In genomic region chr15:100615825-100616220, GRCm38 (mm10) we compare ENCODE assay signal across 8 mouse cellular contexts. TPM values are rescaled to one million over a fixed set of nuclear protein-coding genes. Genes with fewer than 3 reads are reported as not detected.
A peak's percentile ranks its signal among the peaks of the same experiment; 100 is the strongest.
DNase-seq lines count a peak whose midpoint lies in the region; ATAC-seq and TF ChIP-seq lines count a peak whose summit lies in the region.

No protein-coding gene starts in this region.

- peak overlapping the region; percentile 84 for H3K9ac ChIP-seq in embryonic facial prominence, embryonic 12.5 days
- H3K9ac ChIP-seq in limb, embryonic 13.5 days, result peak overlapping the region; percentile 85
- H3K9ac ChIP-seq in midbrain, embryonic 15.5 days, result peak overlapping the region; percentile 90

- no peaks in the 10 kb centered on the region for H3K27me3 ChIP-seq in embryonic facial prominence, embryonic 12.5 days
- H3K27me3 ChIP-seq in limb, embryonic 13.5 days, result peaks cover 6% of the 10 kb centered on the region; the same call in 1 of the 2 replicates
- no peaks in the 10 kb centered on the region for H3K27me3 ChIP-seq in midbrain, embryonic 15.5 days (replicated peaks)
- H3K27me3 ChIP-seq in spleen, adult 2 months (ENCODE audit: control insufficient read depth, insufficient read depth, low read length), result no peaks in the 10 kb centered on the region

- DNase-seq in 416B (ENCODE audit: low read depth), result peak; percentile 92
- DNase-seq in adrenal gland, postnatal 36 days, result peak; percentile 93 to 95
- peak; percentile 91 to 93 for DNase-seq in heart, adult 18-20 months
- peak; percentile 88 for DNase-seq in kidney, adult 18-20 months
- peak; percentile 79 to 82 for DNase-seq in spleen, adult 2 months (ENCODE audit: low read depth in 1 of 2, low spot score in 2 of 2)

- under 1% methylated on average over 42 of the region's 43 CpGs for WGBS in embryonic facial prominence, embryonic 12.5 days
- whole genome bisulfite sequencing in limb, embryonic 13.5 days, result 0% methylated on average over 41 of the region's 43 CpGs
- under 1% methylated on average over 43 of the region's 43 CpGs for WGBS in midbrain, embryonic 15.5 days
- 1% methylated on average over 40 of the region's 43 CpGs for WGBS in spleen, adult 2 months

- ATAC-seq in embryonic facial prominence, embryonic 12.5 days (ENCODE audit: insufficient number of reproducible peaks, insufficient read depth, low FRiP score, low TSS enrichment), result peak; percentile 79
- ATAC-seq in limb, embryonic 13.5 days (ENCODE audit: low FRiP score, low read depth), result peak; percentile 88
- peak; percentile 90 for ATAC-seq in midbrain, embryonic 15.5 days (replicated peaks)

- H3K9me3 ChIP-seq in embryonic facial prominence, embryonic 12.5 days, result no peaks in the 10 kb centered on the region
- H3K9me3 ChIP-seq in limb, embryonic 13.5 days, result no peaks in the 10 kb centered on the region
- H3K9me3 ChIP-seq in midbrain, embryonic 15.5 days, result no peaks in the 10 kb centered on the region

- H3K4me2 ChIP-seq in embryonic facial prominence, embryonic 12.5 days (replicated peaks), result peak overlapping the region; percentile 81
- peak overlapping the region; percentile 75 for H3K4me2 ChIP-seq in limb, embryonic 13.5 days (replicated peaks)
- peak overlapping the region; percentile 82 for H3K4me2 ChIP-seq in midbrain, embryonic 15.5 days

- H3K4me1 ChIP-seq in embryonic facial prominence, embryonic 12.5 days, result peaks cover 13% of the 10 kb centered on the region; the same call in 1 of the 2 replicates
- H3K4me1 ChIP-seq in limb, embryonic 13.5 days, result peaks cover 20% of the 10 kb centered on the region
- H3K4me1 ChIP-seq in midbrain, embryonic 15.5 days, result peaks cover 25% of the 10 kb centered on the region
- H3K4me1 ChIP-seq in spleen, adult 2 months (ENCODE audit: control insufficient read depth, insufficient read depth, insufficient read length), result peaks cover 5% of the 10 kb centered on the region

- no peak for TF ChIP-seq POLR2A in spleen, adult 2 months (IDR thresholded peaks at IDR 0.05; ENCODE audit: low read depth, low read length)

- H3K4me3 ChIP-seq in embryonic facial prominence, embryonic 12.5 days, result peak overlapping the region; percentile 90
- H3K4me3 ChIP-seq in limb, embryonic 13.5 days, result peak overlapping the region; percentile 69
- peak overlapping the region; percentile 95 for H3K4me3 ChIP-seq in midbrain, embryonic 15.5 days
- peak overlapping the region; percentile 91 for H3K4me3 ChIP-seq in spleen, adult 2 months (ENCODE audit: extremely low read depth, insufficient read depth, insufficient read length)

- no peak for TF ChIP-seq CTCF in spleen, adult 2 months (IDR thresholded peaks at IDR 0.05; ENCODE audit: extremely low read depth, insufficient read depth, insufficient read length, insufficient replicate concordance)

- H3K36me3 ChIP-seq in embryonic facial prominence, embryonic 12.5 days, result peaks cover 32% of the 10 kb centered on the region
- peaks cover 33% of the 10 kb centered on the region for H3K36me3 ChIP-seq in limb, embryonic 13.5 days
- peaks cover 17% of the 10 kb centered on the region for H3K36me3 ChIP-seq in midbrain, embryonic 15.5 days (replicated peaks)
- H3K36me3 ChIP-seq in spleen, adult 2 months (ENCODE audit: control insufficient read depth, insufficient read depth, low read length), result peaks cover 24% of the 10 kb centered on the region

- peak overlapping the region; percentile 94 for H3K27ac ChIP-seq in embryonic facial prominence, embryonic 12.5 days
- H3K27ac ChIP-seq in limb, embryonic 13.5 days, result peak overlapping the region; percentile 91
- peak overlapping the region; percentile 98 for H3K27ac ChIP-seq in midbrain, embryonic 15.5 days
- peak overlapping the region; percentile 91 for H3K27ac ChIP-seq in spleen, adult 2 months (ENCODE audit: insufficient read depth, low read length)

RNA-seq across cellular contexts. Expression of gene Dazap2, which starts 0.7 kb away (rescaled TPM):
- 100 to 1,000 TPM; 188 to 248 TPM for total RNA-seq in adrenal gland, postnatal 36 days (2021)
- polyA plus RNA-seq in embryonic facial prominence, embryonic 12.5 days (2016; fragmentation: Nextera tagmentation; extraction: Ambion mirVana), result 124 and 130 TPM in 2 replicates
- 100 to 1,000 TPM; 152 to 194 TPM for total RNA-seq in heart, adult 18-20 months (2021)
- polyA plus RNA-seq in limb, embryonic 13.5 days (2015; fragmentation: Nextera tagmentation; extraction: Ambion mirVana), result 134 and 143 TPM in 2 replicates
- 127 and 130 TPM in 2 replicates for polyA plus RNA-seq in midbrain, embryonic 15.5 days (2015; fragmentation: Nextera tagmentation; extraction: Ambion mirVana)
- 612 and 971 TPM in 2 replicates for polyA plus RNA-seq in spleen, adult 2 months (2012; rRNA removed)

RNA-seq across cellular contexts. Expression of gene Pou6f1, which starts 16.0 kb away (rescaled TPM):
- 10 to 100 TPM; 12.4 to 15.8 TPM for total RNA-seq in adrenal gland, postnatal 36 days (2021)
- polyA plus RNA-seq in embryonic facial prominence, embryonic 12.5 days (2016; fragmentation: Nextera tagmentation; extraction: Ambion mirVana), result 9.0 and 11.3 TPM in 2 replicates
- 10 to 100 TPM; 11.1 to 14.2 TPM for total RNA-seq in heart, adult 18-20 months (2021)
- polyA plus RNA-seq in limb, embryonic 13.5 days (2015; fragmentation: Nextera tagmentation; extraction: Ambion mirVana), result 10.0 and 11.1 TPM in 2 replicates
- 43.0 and 43.4 TPM in 2 replicates for polyA plus RNA-seq in midbrain, embryonic 15.5 days (2015; fragmentation: Nextera tagmentation; extraction: Ambion mirVana)
- polyA plus RNA-seq in spleen, adult 2 months (2012; rRNA removed), result 31.8 and 38.4 TPM in 2 replicates

RNA-seq across cellular contexts. Expression of gene Smagp, which starts 20.9 kb away (rescaled TPM):
- 10 to 100 TPM; 37.5 to 49.6 TPM for total RNA-seq in adrenal gland, postnatal 36 days (2021)
- polyA plus RNA-seq in embryonic facial prominence, embryonic 12.5 days (2016; fragmentation: Nextera tagmentation; extraction: Ambion mirVana), result 5.9 and 7.2 TPM in 2 replicates
- 10 to 100 TPM; 11.3 to 18.5 TPM for total RNA-seq in heart, adult 18-20 months (2021)
- 8.5 and 9.8 TPM in 2 replicates for polyA plus RNA-seq in limb, embryonic 13.5 days (2015; fragmentation: Nextera tagmentation; extraction: Ambion mirVana)
- 4.0 and 4.9 TPM in 2 replicates for polyA plus RNA-seq in midbrain, embryonic 15.5 days (2015; fragmentation: Nextera tagmentation; extraction: Ambion mirVana)
- polyA plus RNA-seq in spleen, adult 2 months (2012; rRNA removed), result 29.2 and 33.1 TPM in 2 replicates

RNA-seq across cellular contexts. Expression of gene Bin2, which starts 53.5 kb away (rescaled TPM):
- total RNA-seq in adrenal gland, postnatal 36 days (2021), result 1 to 10 TPM; 1.8 to 3.2 TPM
- polyA plus RNA-seq in embryonic facial prominence, embryonic 12.5 days (2016; fragmentation: Nextera tagmentation; extraction: Ambion mirVana), result 2.2 and 2.4 TPM in 2 replicates
- 1 to 10 TPM; 1.6 to 5.1 TPM for total RNA-seq in heart, adult 18-20 months (2021)
- 2.1 and 2.4 TPM in 2 replicates for polyA plus RNA-seq in limb, embryonic 13.5 days (2015; fragmentation: Nextera tagmentation; extraction: Ambion mirVana)
- polyA plus RNA-seq in midbrain, embryonic 15.5 days (2015; fragmentation: Nextera tagmentation; extraction: Ambion mirVana), result 0.96 and 1.0 TPM in 2 replicates
- polyA plus RNA-seq in spleen, adult 2 months (2012; rRNA removed), result 101 TPM in 2 replicates

Comparison
In these comparisons a context has a peak if more than half of its experiments do, and no peak if none do; other contexts are left out.
1. Peak in every context shown above with its lines: DNase-seq, ATAC-seq, H3K4me3 ChIP-seq and H3K27ac ChIP-seq.